Mouse (Mus musculus): ENCODE measurements around the gene Tmem229b. TPM values are rescaled to one million over a fixed set of nuclear protein-coding genes. Genes with fewer than 3 reads are reported as not detected.
"Not testable (repeated sequence)": the region's sequence is repeated elsewhere in the genome, so short reads cannot be mapped to it uniquely, and the experiment has no call there.

Gene Tmem229b
- polyA plus RNA-seq, 1 experiment from 2014 or later: 36.0 TPM

GRCm38 (mm10) chr12:79028911-79029861 is 21.8 kb upstream of the Tmem229b start, which contains the start of gene Plekhh1:
Gene Plekhh1 (plus strand): TSS chr12:79029163.
- no peak within 1 kb of the TSS; the same call in 1 of the 2 replicates for H3K4me3 ChIP-seq (ENCODE audit: inconsistent target)
- no peaks in the 10 kb centered on the region for H3K36me3 ChIP-seq (ENCODE audit: inconsistent target)
- WGBS (ENCODE audit: missing documents): 2% methylated on average over 79 of the region's 80 CpGs
- H3K27ac ChIP-seq: no peak within 1 kb of the TSS
- no peaks in the 10 kb centered on the region for H3K79me2 ChIP-seq (ENCODE audit: inconsistent target)

- H3K27ac ChIP-seq; H3K4me3 ChIP-seq (ENCODE audit: inconsistent target); H3K36me3 ChIP-seq (ENCODE audit: inconsistent target); H3K79me2 ChIP-seq (ENCODE audit: inconsistent target): not testable (repeated sequence)
- 87% methylated on average over 7 of the region's 8 CpGs for WGBS (ENCODE audit: missing documents)
These were observed 20.1 kb upstream of the Tmem229b start for GRCm38 (mm10) chr12:79027526-79027925.

- no peaks in the 10 kb centered on the region for H3K79me2 ChIP-seq (ENCODE audit: inconsistent target)
- H3K36me3 ChIP-seq (ENCODE audit: inconsistent target): no peaks in the 10 kb centered on the region
- H3K4me3 ChIP-seq (ENCODE audit: inconsistent target): no peak overlapping the region
- no peak overlapping the region for H3K27ac ChIP-seq
- 44% methylated on average over 3 of the region's 3 CpGs for WGBS (ENCODE audit: missing documents)
These were observed 15.5 kb upstream of the Tmem229b start for GRCm38 (mm10) chr12:79022882-79023281.

- H3K79me2 ChIP-seq (ENCODE audit: inconsistent target): no peaks in the 10 kb centered on the region
- no peak overlapping the region for H3K27ac ChIP-seq
- H3K4me3 ChIP-seq (ENCODE audit: inconsistent target): no peak overlapping the region
- no peaks in the 10 kb centered on the region for H3K36me3 ChIP-seq (ENCODE audit: inconsistent target)
- 89% methylated on average over 1 of the region's 1 CpGs for WGBS (ENCODE audit: missing documents)
These were observed 14.5 kb upstream of the Tmem229b start for GRCm38 (mm10) chr12:79021902-79022301.

- Histone ChIP-seq H3K4me3 (ENCODE audit: inconsistent target) (no peak overlapping the region), H3K79me2 (ENCODE audit: inconsistent target) (no peaks in the 10 kb centered on the region), H3K36me3 (ENCODE audit: inconsistent target) (no peaks in the 10 kb centered on the region), H3K27ac (0 out of 2 replicates have a peak overlapping the region, but pooled peaks have one; percentile 1)
- WGBS (ENCODE audit: missing documents): 4% methylated on average over 4 of the region's 4 CpGs
These were observed 10.6 kb upstream of the Tmem229b start for GRCm38 (mm10) chr12:79017994-79018399.

GRCm38 (mm10) chr12:79016109-79016508 is 8.7 kb upstream of the Tmem229b start:
- no peak overlapping the region for H3K4me3 ChIP-seq (ENCODE audit: inconsistent target)
- 95% methylated on average over 5 of the region's 5 CpGs for WGBS (ENCODE audit: missing documents)
- H3K36me3 ChIP-seq (ENCODE audit: inconsistent target): no peaks in the 10 kb centered on the region
- no peaks in the 10 kb centered on the region for H3K79me2 ChIP-seq (ENCODE audit: inconsistent target)
- H3K27ac ChIP-seq: no peak overlapping the region

GRCm38 (mm10) chr12:79010569-79010968 is 3.1 kb upstream of the Tmem229b start:
- H3K4me3 ChIP-seq (ENCODE audit: inconsistent target): no peak overlapping the region
- no peaks in the 10 kb centered on the region for H3K79me2 ChIP-seq (ENCODE audit: inconsistent target)
- no peaks in the 10 kb centered on the region for H3K36me3 ChIP-seq (ENCODE audit: inconsistent target)
- 80% methylated on average over 3 of the region's 3 CpGs for WGBS (ENCODE audit: missing documents)
- no peak overlapping the region for H3K27ac ChIP-seq

- whole genome bisulfite sequencing (ENCODE audit: missing documents): 4% methylated on average over 40 of the region's 53 CpGs
- Histone ChIP-seq H3K79me2 (ENCODE audit: inconsistent target) (no peaks in the 10 kb centered on the region), H3K36me3 (ENCODE audit: inconsistent target) (no peaks in the 10 kb centered on the region), H3K27ac (no peak overlapping the region), H3K4me3 (ENCODE audit: inconsistent target) (peak overlapping the region; percentile 54)
These were observed 825 bp downstream of the Tmem229b start for GRCm38 (mm10) chr12:79006478-79007125.

GRCm38 (mm10) chr12:79006076-79006475 is 1.4 kb downstream of the Tmem229b start:
- Histone ChIP-seq H3K27ac (no peak overlapping the region), H3K4me3 (ENCODE audit: inconsistent target) (peak overlapping the region; percentile 54), H3K36me3 (ENCODE audit: inconsistent target) (no peaks in the 10 kb centered on the region), H3K79me2 (ENCODE audit: inconsistent target) (no peaks in the 10 kb centered on the region)
- WGBS (ENCODE audit: missing documents): 33% methylated on average over 9 of the region's 9 CpGs

GRCm38 (mm10) chr12:79005456-79005855 is 2.0 kb downstream of the Tmem229b start:
- H3K27ac ChIP-seq: no peak overlapping the region
- WGBS (ENCODE audit: missing documents): 80% methylated on average over 4 of the region's 5 CpGs
- H3K36me3 ChIP-seq (ENCODE audit: inconsistent target): no peaks in the 10 kb centered on the region
- no peaks in the 10 kb centered on the region for H3K79me2 ChIP-seq (ENCODE audit: inconsistent target)
- no peak overlapping the region for H3K4me3 ChIP-seq (ENCODE audit: inconsistent target)

GRCm38 (mm10) chr12:79002978-79003377 is 4.4 kb downstream of the Tmem229b start:
- Histone ChIP-seq H3K27ac (no peak overlapping the region), H3K4me3 (ENCODE audit: inconsistent target) (no peak overlapping the region), H3K79me2 (ENCODE audit: inconsistent target) (no peaks in the 10 kb centered on the region), H3K36me3 (ENCODE audit: inconsistent target) (no peaks in the 10 kb centered on the region)
- WGBS (ENCODE audit: missing documents): 89% methylated on average over 3 of the region's 3 CpGs

- Histone ChIP-seq H3K4me3 (ENCODE audit: inconsistent target) (no peak overlapping the region), H3K36me3 (ENCODE audit: inconsistent target) (no peaks in the 10 kb centered on the region), H3K27ac (no peak overlapping the region), H3K79me2 (ENCODE audit: inconsistent target) (no peaks in the 10 kb centered on the region)
- WGBS (ENCODE audit: missing documents): 13% methylated on average over 5 of the region's 5 CpGs
These were observed 5.0 kb downstream of the Tmem229b start for GRCm38 (mm10) chr12:79002406-79002805.

- no peaks in the 10 kb centered on the region for H3K36me3 ChIP-seq (ENCODE audit: inconsistent target)
- no peak overlapping the region for H3K27ac ChIP-seq
- WGBS (ENCODE audit: missing documents): 79% methylated on average over 5 of the region's 7 CpGs
- H3K4me3 ChIP-seq (ENCODE audit: inconsistent target): no peak overlapping the region
- no peaks in the 10 kb centered on the region for H3K79me2 ChIP-seq (ENCODE audit: inconsistent target)
These were observed 10.7 kb downstream of the Tmem229b start for GRCm38 (mm10) chr12:78996711-78997110.

GRCm38 (mm10) chr12:78996271-78996670 is 11.2 kb downstream of the Tmem229b start:
- Histone ChIP-seq H3K79me2 (ENCODE audit: inconsistent target) (no peaks in the 10 kb centered on the region), H3K27ac (no peak overlapping the region), H3K36me3 (ENCODE audit: inconsistent target) (no peaks in the 10 kb centered on the region), H3K4me3 (ENCODE audit: inconsistent target) (no peak overlapping the region)
- WGBS (ENCODE audit: missing documents): 83% methylated on average over 3 of the region's 4 CpGs

GRCm38 (mm10) chr12:78987581-78988081 is 19.8 kb downstream of the Tmem229b start:
- Histone ChIP-seq H3K27ac (no peak overlapping the region), H3K4me3 (ENCODE audit: inconsistent target) (no peak overlapping the region), H3K79me2 (ENCODE audit: inconsistent target) (no peaks in the 10 kb centered on the region), H3K36me3 (ENCODE audit: inconsistent target) (no peaks in the 10 kb centered on the region)
- WGBS (ENCODE audit: missing documents): 87% methylated on average over 9 of the region's 9 CpGs
